Mouse (Mus musculus): ENCODE measurements around the gene Tm9sf1.

DNA sequence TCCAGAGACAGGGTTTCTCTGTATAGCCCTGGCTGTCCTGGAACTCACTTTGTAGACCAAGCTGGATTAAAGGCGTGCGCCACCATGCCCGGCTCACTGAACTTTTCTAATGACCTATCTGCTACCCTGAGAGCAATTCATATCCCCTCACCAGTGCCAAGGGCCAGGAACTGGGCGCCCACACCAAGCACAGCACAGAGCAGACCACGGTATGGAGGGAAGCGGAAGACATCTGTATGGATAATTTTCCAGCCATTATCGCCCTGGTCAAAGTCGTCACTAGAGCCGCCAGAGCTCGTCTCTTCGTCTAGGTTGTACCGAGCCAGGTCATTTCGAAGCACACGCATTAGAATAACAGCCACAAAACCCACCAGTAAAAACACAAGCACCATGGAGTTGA lies 2.8 kb downstream of the Tm9sf1 start:
- TF ChIP-seq POLR2A (IDR thresholded peaks at IDR 0.05; ENCODE audit: insufficient read depth, low read length) (no peak), CTCF (IDR thresholded peaks at IDR 0.05; ENCODE audit: low read depth, low read length) (no peak)
